Mouse (Mus musculus): ENCODE data around the gene Cmss1. TPM values are rescaled to one million over a fixed set of nuclear protein-coding genes. Genes with fewer than 3 reads are reported as not detected.
A peak's percentile ranks its signal among the peaks of the same experiment; 100 is the strongest.

Gene Cmss1
- polyA plus RNA-seq, 1 experiment from 2014 or later: 58.1 TPM

GRCm38 (mm10) chr16:57427516-57428285 is 179.0 kb downstream of the Cmss1 start:
- Histone ChIP-seq H3K4me2 (no peak overlapping the region), H3K9me3 (no peaks in the 10 kb centered on the region), H3K4me3 (replicated peaks) (no peak overlapping the region), H3K27me3 (no peaks in the 10 kb centered on the region), H3K9ac (replicated peaks) (no peak overlapping the region), H3K27ac (0 out of 2 replicates have a peak overlapping the region, but pooled peaks have one; percentile 24), H3K4me1 (replicated peaks) (peaks cover 22% of the 10 kb centered on the region), H3K36me3 (no peaks in the 10 kb centered on the region)
- no peak for ATAC-seq (ENCODE audit: insufficient number of reproducible peaks, insufficient read depth, low FRiP score, low TSS enrichment, low read depth)
- whole genome bisulfite sequencing: 60% methylated on average over 7 of the region's 7 CpGs

GRCm38 (mm10) chr16:57426680-57427079 is 180.0 kb downstream of the Cmss1 start:
- H3K9me3 ChIP-seq: no peaks in the 10 kb centered on the region
- H3K4me3 ChIP-seq (replicated peaks): no peak overlapping the region
- H3K36me3 ChIP-seq: no peaks in the 10 kb centered on the region
- no peak overlapping the region for H3K9ac ChIP-seq (replicated peaks)
- no peak overlapping the region for H3K4me2 ChIP-seq
- ATAC-seq (ENCODE audit: insufficient number of reproducible peaks, insufficient read depth, low FRiP score, low TSS enrichment, low read depth): no peak
- WGBS: 62% methylated on average over 10 of the region's 10 CpGs
- H3K27ac ChIP-seq: no peak overlapping the region
- peaks cover 32% of the 10 kb centered on the region for H3K4me1 ChIP-seq (replicated peaks)
- H3K27me3 ChIP-seq: no peaks in the 10 kb centered on the region

- 64% methylated on average over 6 of the region's 6 CpGs for WGBS
- no peak for ATAC-seq (ENCODE audit: insufficient number of reproducible peaks, insufficient read depth, low FRiP score, low TSS enrichment, low read depth)
- no peak overlapping the region for H3K4me2 ChIP-seq
- H3K36me3 ChIP-seq: no peaks in the 10 kb centered on the region
- H3K4me3 ChIP-seq (replicated peaks): no peak overlapping the region
- no peak overlapping the region for H3K27ac ChIP-seq
- no peaks in the 10 kb centered on the region for H3K9me3 ChIP-seq
- no peak overlapping the region for H3K9ac ChIP-seq (replicated peaks)
- H3K27me3 ChIP-seq: no peaks in the 10 kb centered on the region
- peaks cover 46% of the 10 kb centered on the region for H3K4me1 ChIP-seq (replicated peaks)
These were observed 183.5 kb downstream of the Cmss1 start for GRCm38 (mm10) chr16:57423001-57423800.

- Histone ChIP-seq H3K4me3 (replicated peaks) (no peak overlapping the region), H3K36me3 (no peaks in the 10 kb centered on the region), H3K9ac (replicated peaks) (no peak overlapping the region), H3K4me2 (no peak overlapping the region), H3K9me3 (no peaks in the 10 kb centered on the region), H3K27me3 (no peaks in the 10 kb centered on the region), H3K4me1 (replicated peaks) (peaks cover 47% of the 10 kb centered on the region), H3K27ac (peak overlapping the region; percentile 47; the same call in 1 of the 2 replicates)
- WGBS: 28% methylated on average over 7 of the region's 7 CpGs
- ATAC-seq (ENCODE audit: insufficient number of reproducible peaks, insufficient read depth, low FRiP score, low TSS enrichment, low read depth): peak; percentile 32; the same call in 1 of the 2 replicates
These were observed 184.8 kb downstream of the Cmss1 start for GRCm38 (mm10) chr16:57421680-57422417.

GRCm38 (mm10) chr16:57420773-57421556 is 185.7 kb downstream of the Cmss1 start:
- no peak for ATAC-seq (ENCODE audit: insufficient number of reproducible peaks, insufficient read depth, low FRiP score, low TSS enrichment, low read depth)
- Histone ChIP-seq H3K27me3 (no peaks in the 10 kb centered on the region), H3K36me3 (no peaks in the 10 kb centered on the region), H3K9ac (replicated peaks) (no peak overlapping the region), H3K9me3 (no peaks in the 10 kb centered on the region), H3K27ac (no peak overlapping the region), H3K4me3 (replicated peaks) (no peak overlapping the region), H3K4me1 (replicated peaks) (peaks cover 49% of the 10 kb centered on the region), H3K4me2 (no peak overlapping the region)
- 14% methylated on average over 8 of the region's 8 CpGs for WGBS

- no peak overlapping the region for H3K4me3 ChIP-seq (replicated peaks)
- H3K36me3 ChIP-seq: no peaks in the 10 kb centered on the region
- peaks cover 47% of the 10 kb centered on the region for H3K4me1 ChIP-seq (replicated peaks)
- H3K27me3 ChIP-seq: no peaks in the 10 kb centered on the region
- 76% methylated on average over 5 of the region's 5 CpGs for WGBS
- no peak for ATAC-seq (ENCODE audit: insufficient number of reproducible peaks, insufficient read depth, low FRiP score, low TSS enrichment, low read depth)
- no peaks in the 10 kb centered on the region for H3K9me3 ChIP-seq
- H3K27ac ChIP-seq: no peak overlapping the region
- H3K4me2 ChIP-seq: no peak overlapping the region
- H3K9ac ChIP-seq (replicated peaks): no peak overlapping the region
These were observed 186.8 kb downstream of the Cmss1 start for GRCm38 (mm10) chr16:57419881-57420280.

- H3K9ac ChIP-seq (replicated peaks): no peak overlapping the region
- no peaks in the 10 kb centered on the region for H3K27me3 ChIP-seq
- ATAC-seq (ENCODE audit: insufficient number of reproducible peaks, insufficient read depth, low FRiP score, low TSS enrichment, low read depth): no peak
- peaks cover 47% of the 10 kb centered on the region for H3K4me1 ChIP-seq (replicated peaks)
- H3K4me2 ChIP-seq: no peak overlapping the region
- 0 out of 2 replicates have a peak, but pooled peaks cover 4% of the 10 kb centered on the region for H3K9me3 ChIP-seq
- WGBS: 43% methylated on average over 5 of the region's 5 CpGs
- H3K36me3 ChIP-seq: no peaks in the 10 kb centered on the region
- H3K4me3 ChIP-seq (replicated peaks): no peak overlapping the region
- no peak overlapping the region for H3K27ac ChIP-seq
These were observed 187.3 kb downstream of the Cmss1 start for GRCm38 (mm10) chr16:57419332-57419731.

GRCm38 (mm10) chr16:57417955-57418354 is 188.7 kb downstream of the Cmss1 start:
- Histone ChIP-seq H3K27me3 (no peaks in the 10 kb centered on the region), H3K9me3 (0 out of 2 replicates have a peak, but pooled peaks cover 4% of the 10 kb centered on the region), H3K4me3 (replicated peaks) (no peak overlapping the region), H3K4me2 (no peak overlapping the region), H3K36me3 (no peaks in the 10 kb centered on the region), H3K4me1 (replicated peaks) (peaks cover 42% of the 10 kb centered on the region), H3K27ac (no peak overlapping the region), H3K9ac (replicated peaks) (no peak overlapping the region)
- ATAC-seq (ENCODE audit: insufficient number of reproducible peaks, insufficient read depth, low FRiP score, low TSS enrichment, low read depth): no peak
- WGBS: 78% methylated on average over 1 of the region's 1 CpGs

- Histone ChIP-seq H3K4me3 (replicated peaks) (no peak overlapping the region), H3K27ac (peak overlapping the region; percentile 4; the same call in 1 of the 2 replicates), H3K36me3 (no peaks in the 10 kb centered on the region), H3K4me2 (no peak overlapping the region), H3K4me1 (replicated peaks) (peaks cover 35% of the 10 kb centered on the region), H3K27me3 (no peaks in the 10 kb centered on the region), H3K9me3 (0 out of 2 replicates have a peak, but pooled peaks cover 4% of the 10 kb centered on the region), H3K9ac (replicated peaks) (no peak overlapping the region)
- 63% methylated on average over 9 of the region's 9 CpGs for WGBS
- no peak for ATAC-seq (ENCODE audit: insufficient number of reproducible peaks, insufficient read depth, low FRiP score, low TSS enrichment, low read depth)
These were observed 189.6 kb downstream of the Cmss1 start for GRCm38 (mm10) chr16:57417017-57417416.

GRCm38 (mm10) chr16:57416049-57416448 is 190.6 kb downstream of the Cmss1 start:
- no peaks in the 10 kb centered on the region for H3K36me3 ChIP-seq
- no peak overlapping the region for H3K9ac ChIP-seq (replicated peaks)
- peaks cover 25% of the 10 kb centered on the region for H3K4me1 ChIP-seq (replicated peaks)
- H3K4me3 ChIP-seq (replicated peaks): no peak overlapping the region
- WGBS: 21% methylated on average over 2 of the region's 2 CpGs
- no peak overlapping the region for H3K4me2 ChIP-seq
- 0 out of 2 replicates have a peak overlapping the region, but pooled peaks have one; percentile 5 for H3K27ac ChIP-seq
- 0 out of 2 replicates have a peak, but pooled peaks cover 4% of the 10 kb centered on the region for H3K9me3 ChIP-seq
- ATAC-seq (ENCODE audit: insufficient number of reproducible peaks, insufficient read depth, low FRiP score, low TSS enrichment, low read depth): no peak
- H3K27me3 ChIP-seq: no peaks in the 10 kb centered on the region
